Mouse (Mus musculus) heart, adult 2 months (tissue): Measurements from ENCODE around the gene Ostf1. TPM values are rescaled to one million over a fixed set of nuclear protein-coding genes. Genes with fewer than 3 reads are reported as not detected.

ENCODE experiments used
- DNase-seq, 2 experiments: peaks; one replicate each; pipeline ENCODE4 v3.0.0; 2021
- H3K27ac ChIP-seq: fragments of 200-600 bp; 2 replicates; pipeline ENCODE4 v1.8.1; 2022
- H3K27me3 ChIP-seq: fragments of 200-500 bp; 2 replicates; pipeline ENCODE4 v1.6.1; 2012; ENCODE audit warnings: mild to moderate bottlenecking, low read length, inconsistent platforms, mixed read lengths; ENCODE audit not compliant: control insufficient read depth, insufficient read depth
- H3K36me3 ChIP-seq: fragments of 200-500 bp; 2 replicates; pipeline ENCODE4 v1.6.1; 2012; ENCODE audit warnings: low read length, inconsistent platforms; ENCODE audit not compliant: control insufficient read depth, insufficient read depth
- H3K4me1 ChIP-seq: fragments of 200-500 bp; 2 replicates; pipeline ENCODE4 v1.6.1; 2011; ENCODE audit warnings: low read length; ENCODE audit not compliant: control insufficient read depth, insufficient read depth
- H3K4me3 ChIP-seq: fragments of 200-600 bp; 2 replicates; pipeline ENCODE4 v1.8.1; 2022
- H3K79me2 ChIP-seq: fragments of 200-500 bp; replicated peaks from 2 replicates; pipeline ENCODE4 v1.6.1; 2012; ENCODE audit warnings: mild to moderate bottlenecking, inconsistent platforms, low read length, moderate library complexity, mixed read lengths; ENCODE audit not compliant: control insufficient read depth, insufficient read depth
- H3K9ac ChIP-seq: fragments of 200-500 bp; 2 replicates; pipeline ENCODE4 v1.6.1; 2012; ENCODE audit warnings: low read depth, mild to moderate bottlenecking, control low read depth, inconsistent platforms, low read length, mixed read lengths
- CTCF ChIP-seq: fragments of 200-600 bp; IDR thresholded peaks from 2 replicates; pipeline ENCODE4 v1.8.1; 2022; ENCODE audit warnings: antibody characterized with exemption, mild to moderate bottlenecking, moderate library complexity
- EP300 ChIP-seq: fragments of 200-500 bp; IDR thresholded peaks from 2 replicates; pipeline ENCODE4 v1.6.1; 2011; ENCODE audit warnings: low read depth, low read length, control low read depth; ENCODE audit not compliant: insufficient read depth
- POLR2A ChIP-seq: fragments of 200-500 bp; IDR thresholded peaks from 2 replicates; pipeline ENCODE4 v1.6.1; 2011; ENCODE audit warnings: mild to moderate bottlenecking, low read depth, low read length, control low read depth; ENCODE audit not compliant: insufficient read depth
- WGBS: fragments of 180-500 bp; shearing (Covaris S2); methylation state at CpG from one replicate; pipeline ENCODE4 v1.1.7; 2018; 5-methylcytosine and 5-hydroxymethylcytosine counted together
- intact Hi-C: fragments of 180-260 bp; cut with DNase I; formaldehyde crosslinking; loops from one replicate; pipeline ENCODE4 v1.15.1; 2025
- polyA plus RNA-seq: library from polyadenylated mRNA; depleted of rRNA; stranded (reverse); fragments of >200 nt; gene quantifications from 2 replicates; pipeline ENCODE4 v1.2.3, GENCODE M21; 2012
- total RNA-seq, 2 experiments: library from RNA; stranded (reverse); gene quantifications; 2 replicates each; pipeline ENCODE4 v1.2.3; 2021

Gene Ostf1
- total and polyA plus RNA-seq, 3 experiments = 29.5 to 37.6 (median 35.3) TPM

DNA sequence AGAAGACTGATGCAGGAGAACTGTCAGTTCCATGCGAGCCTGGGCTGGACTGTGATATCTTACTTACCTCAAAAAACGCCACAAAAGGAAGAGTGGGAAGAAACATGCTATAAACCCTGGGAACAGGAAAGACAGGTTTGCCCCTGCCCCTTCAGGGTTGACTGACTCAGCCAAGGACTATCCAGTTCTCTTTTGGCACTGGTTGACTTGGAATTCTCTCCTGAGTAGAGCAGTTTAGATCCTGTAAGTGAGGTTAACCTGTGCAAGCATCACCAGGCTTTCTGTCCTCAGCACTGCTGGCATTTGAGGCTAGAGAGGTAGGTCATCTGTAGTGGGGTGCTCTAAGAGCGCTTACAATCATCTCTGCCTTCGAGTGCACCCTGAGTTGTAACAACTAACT, 26.9 kb upstream of the Ostf1 start:
- no peaks in the 10 kb centered on the region for H3K27me3 ChIP-seq
- DNase-seq = no peak
- H3K27ac ChIP-seq = no peak overlapping the region
- TF ChIP-seq EP300 = no peak
- no peak for TF ChIP-seq POLR2A
- no peak for TF ChIP-seq CTCF
- intact Hi-C loops = no loop called here
- H3K79me2 ChIP-seq = no peaks in the 10 kb centered on the region
- no peak overlapping the region for H3K9ac ChIP-seq
- H3K4me3 ChIP-seq = no peak overlapping the region
- H3K36me3 ChIP-seq = no peaks in the 10 kb centered on the region
- H3K4me1 ChIP-seq = no peaks in the 10 kb centered on the region
- 77% methylated on average over 4 of the region's 4 CpGs for WGBS

DNA sequence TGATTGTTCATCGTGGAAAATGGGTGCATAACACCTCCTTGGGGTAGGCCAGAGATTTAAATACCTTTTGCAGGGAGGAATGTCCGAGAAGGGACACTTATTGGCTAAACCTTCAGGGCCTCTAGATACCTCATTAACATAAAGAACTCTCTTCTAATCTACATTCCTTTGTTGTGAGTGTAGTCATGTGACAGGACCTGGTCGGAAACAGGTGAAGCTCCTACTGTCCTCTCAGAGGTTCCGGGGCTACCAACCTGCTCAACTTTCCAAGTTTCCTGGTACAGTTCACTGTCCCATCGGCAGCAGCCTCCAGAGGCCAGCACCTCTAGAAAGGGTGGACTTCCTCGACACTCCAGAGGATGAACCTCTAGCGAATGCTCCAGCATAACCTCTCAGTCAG, 24.4 kb upstream of the Ostf1 start:
- no peak for DNase-seq
- Histone ChIP-seq H3K27me3 (no peaks in the 10 kb centered on the region), H3K4me3 (no peak overlapping the region), H3K27ac (no peak overlapping the region), H3K79me2 (no peaks in the 10 kb centered on the region), H3K9ac (no peak overlapping the region), H3K36me3 (no peaks in the 10 kb centered on the region), H3K4me1 (no peaks in the 10 kb centered on the region)
- intact Hi-C loops = no loop called here
- 86% methylated on average over 7 of the region's 7 CpGs for WGBS
- TF ChIP-seq EP300 = no peak
- TF ChIP-seq CTCF = no peak
- TF ChIP-seq POLR2A = no peak

GRCm38 (mm10) chr19:18654984-18655383, 23.4 kb upstream of the Ostf1 start:
- Histone ChIP-seq H3K27me3 (no peaks in the 10 kb centered on the region), H3K36me3 (no peaks in the 10 kb centered on the region), H3K79me2 (no peaks in the 10 kb centered on the region), H3K27ac (no peak overlapping the region), H3K4me1 (no peaks in the 10 kb centered on the region), H3K4me3 (no peak overlapping the region), H3K9ac (no peak overlapping the region)
- 55% methylated on average over 5 of the region's 5 CpGs for WGBS
- no peak for DNase-seq
- no peak for TF ChIP-seq CTCF
- TF ChIP-seq POLR2A = no peak
- TF ChIP-seq EP300 = no peak
- intact Hi-C loops = no loop called here

DNA sequence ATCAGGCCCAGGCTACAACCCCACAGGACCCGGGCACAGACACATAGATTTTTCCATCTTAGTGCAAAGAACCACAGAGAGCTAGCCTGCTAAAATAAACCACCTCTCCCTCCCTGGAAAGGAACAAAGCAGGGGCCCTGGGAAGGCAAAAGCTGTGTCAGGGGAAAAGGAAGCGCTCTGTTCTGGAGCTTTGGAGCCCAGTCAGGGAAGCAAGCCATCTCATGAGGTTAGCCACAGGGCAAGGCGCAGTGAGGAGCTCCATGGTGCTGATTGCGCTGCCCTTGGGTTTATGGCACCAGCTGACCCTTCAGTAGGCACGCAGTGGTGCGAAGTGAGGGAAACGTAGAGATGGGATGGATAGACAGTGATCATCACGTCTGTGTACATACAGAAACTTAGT, 22.7 kb upstream of the Ostf1 start:
- no peaks in the 10 kb centered on the region for H3K36me3 ChIP-seq
- no peaks in the 10 kb centered on the region for H3K79me2 ChIP-seq
- WGBS = 70% methylated on average over 8 of the region's 8 CpGs
- H3K4me1 ChIP-seq = no peaks in the 10 kb centered on the region
- H3K27ac ChIP-seq = no peak overlapping the region
- no peak overlapping the region for H3K9ac ChIP-seq
- DNase-seq = no peak
- H3K27me3 ChIP-seq = no peaks in the 10 kb centered on the region
- intact Hi-C loops = no loop called here
- H3K4me3 ChIP-seq = no peak overlapping the region
- TF ChIP-seq POLR2A = no peak
- no peak for TF ChIP-seq CTCF
- TF ChIP-seq EP300 = no peak

DNA sequence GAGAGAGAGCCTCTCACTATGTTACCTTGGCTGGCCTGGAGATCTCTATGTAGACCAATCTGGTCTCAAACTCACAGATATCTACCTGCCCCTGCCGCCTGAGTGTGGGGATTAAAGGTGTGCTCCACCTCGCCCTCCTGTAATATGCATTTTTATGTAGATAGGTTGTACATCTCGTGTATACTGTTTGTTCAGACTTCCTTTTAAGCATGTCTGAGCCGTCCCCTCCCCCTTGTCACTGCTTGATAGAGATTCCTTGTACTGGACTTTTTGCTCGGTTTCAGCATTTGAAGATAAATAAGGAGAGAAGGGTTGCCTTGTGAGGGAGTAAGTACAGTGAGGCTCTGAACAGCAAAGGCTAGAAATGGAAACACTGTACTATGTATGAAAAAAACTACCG, 21.4 kb upstream of the Ostf1 start:
- Histone ChIP-seq H3K4me1 (no peaks in the 10 kb centered on the region; the same call in 1 of the 2 replicates), H3K9ac (no peak overlapping the region)

DNA sequence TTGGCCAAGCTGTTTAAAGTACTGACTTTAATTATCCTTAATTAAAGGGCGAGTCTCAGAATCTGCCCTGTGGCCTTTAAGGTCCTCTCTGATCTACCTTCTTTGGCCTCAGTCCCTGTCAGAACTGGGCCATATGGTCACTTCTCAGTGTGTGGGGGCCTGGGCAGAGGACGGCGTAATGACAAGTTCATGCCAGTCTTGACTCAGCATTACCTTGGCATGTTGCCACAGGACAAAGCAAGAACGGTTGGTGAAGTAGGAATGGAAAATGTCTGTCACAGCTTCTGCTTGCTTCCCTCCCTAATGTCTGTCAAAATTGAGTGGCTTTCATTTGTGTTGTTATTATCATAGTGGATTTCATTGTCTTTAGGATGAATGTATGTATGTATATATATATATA, 21.0 kb upstream of the Ostf1 start:
- intact Hi-C loops = no loop called here
- 46% methylated on average over 4 of the region's 4 CpGs for WGBS
- Histone ChIP-seq H3K36me3 (no peaks in the 10 kb centered on the region), H3K79me2 (no peaks in the 10 kb centered on the region), H3K4me3 (no peak overlapping the region), H3K4me1 (no peaks in the 10 kb centered on the region; the same call in 1 of the 2 replicates), H3K27ac (no peak overlapping the region), H3K27me3 (no peaks in the 10 kb centered on the region), H3K9ac (no peak overlapping the region)
- DNase-seq = no peak
- no peak for TF ChIP-seq POLR2A
- TF ChIP-seq EP300 = no peak
- TF ChIP-seq CTCF = no peak

More for the DNA sequence above, 21.4 kb upstream of the Ostf1 start:
- no peaks in the 10 kb centered on the region for H3K79me2 ChIP-seq
- H3K4me3 ChIP-seq = no peak overlapping the region
- 77% methylated on average over 6 of the region's 6 CpGs for WGBS
- TF ChIP-seq POLR2A = no peak
- no peak for TF ChIP-seq CTCF
- TF ChIP-seq EP300 = no peak
- H3K27me3 ChIP-seq = no peaks in the 10 kb centered on the region
- no peak for DNase-seq
- H3K36me3 ChIP-seq = no peaks in the 10 kb centered on the region
- H3K27ac ChIP-seq = no peak overlapping the region
- intact Hi-C loops = no loop called here
